Mouse (Mus musculus) thymus, adult 2 months (tissue): ENCODE measurements at regions not wholly inside any gene's neighbourhood (a gene's known extent, or its start where the extent isn't known, plus 50 kb on each side); places are given as distances from the start of the nearest gene placed in this dataset.

Source experiments
- CTCF ChIP-seq: fragments of 200-500 bp; IDR thresholded peaks from 2 replicates; pipeline ENCODE4 v1.5.1; 2012; ENCODE audit warnings: mild to moderate bottlenecking, control low read depth, low read length, moderate library complexity, borderline replicate concordance; ENCODE audit not compliant: control insufficient read depth, poor library complexity, insufficient read depth; ENCODE audit errors: extremely low read depth
- POLR2A ChIP-seq: fragments of 200-500 bp; IDR thresholded peaks from 2 replicates; pipeline ENCODE4 v1.6.1; 2012; ENCODE audit warnings: mild to moderate bottlenecking, low read length, control low read depth, moderate library complexity; ENCODE audit not compliant: control insufficient read depth, poor library complexity, insufficient read depth; ENCODE audit errors: extremely low read depth

GRCm38 (mm10) chr4:57377872-57378271 lies 56.2 kb upstream of the Palm2 start:
- TF ChIP-seq CTCF (no peak), POLR2A (no peak)
